Mouse (Mus musculus) stomach, embryonic 15.5 days (tissue): Measurements from ENCODE around the gene Gnb1. TPM values are rescaled to one million over a fixed set of nuclear protein-coding genes. Genes with fewer than 3 reads are reported as not detected.

ENCODE experiments used
- ATAC-seq: fragments of 200-750 bp; cut with Nextera tagmentation; 2 replicates; pipeline ENCODE4 v1.8.0; 2017; ENCODE audit warnings: low read depth, moderate number of reproducible peaks, moderate TSS enrichment; ENCODE audit not compliant: insufficient read depth, low FRiP score
- H3K27ac ChIP-seq: fragments of 300-500 bp; sonication (generic); 2 replicates; pipeline ENCODE4 v1.5.1; 2015; ENCODE audit warnings: mild to moderate bottlenecking, inconsistent platforms
- H3K27me3 ChIP-seq: fragments of 300-500 bp; sonication (generic); replicated peaks from 2 replicates; pipeline ENCODE4 v1.6.1; 2015; ENCODE audit warnings: inconsistent platforms
- H3K36me3 ChIP-seq: fragments of 300-500 bp; sonication (generic); 2 replicates; pipeline ENCODE4 v1.6.1; 2015; ENCODE audit warnings: inconsistent platforms
- H3K4me1 ChIP-seq: fragments of 300-500 bp; sonication (generic); 2 replicates; pipeline ENCODE4 v1.6.1; 2015; ENCODE audit warnings: inconsistent platforms
- H3K4me2 ChIP-seq: fragments of 300-500 bp; sonication (generic); 2 replicates; pipeline ENCODE4 v1.6.1; 2015; ENCODE audit warnings: mild to moderate bottlenecking, inconsistent platforms
- H3K4me3 ChIP-seq: fragments of 300-500 bp; sonication (generic); replicated peaks from 2 replicates; pipeline ENCODE4 v1.5.1; 2015; ENCODE audit warnings: inconsistent platforms
- H3K9ac ChIP-seq: fragments of 300-500 bp; sonication (generic); 2 replicates; pipeline ENCODE4 v1.6.1; 2015; ENCODE audit warnings: inconsistent platforms
- H3K9me3 ChIP-seq: fragments of 300-500 bp; sonication (generic); 2 replicates; pipeline ENCODE4 v1.6.1; 2016; ENCODE audit warnings: inconsistent platforms
- WGBS: fragments of 180-500 bp; shearing (Covaris S2); methylation state at CpG from one replicate; pipeline ENCODE4 v1.1.7; 2015; 5-methylcytosine and 5-hydroxymethylcytosine counted together
- polyA plus RNA-seq: library from polyadenylated mRNA; unstranded; fragments of >200 nt; fragmentation: Nextera tagmentation; extraction: Ambion mirVana; gene quantifications from 2 replicates; pipeline ENCODE4 v1.2.1, GENCODE M21; 2015

Gene Gnb1
- polyA plus RNA-seq, result 446 and 447 TPM in 2 replicates

DNA sequence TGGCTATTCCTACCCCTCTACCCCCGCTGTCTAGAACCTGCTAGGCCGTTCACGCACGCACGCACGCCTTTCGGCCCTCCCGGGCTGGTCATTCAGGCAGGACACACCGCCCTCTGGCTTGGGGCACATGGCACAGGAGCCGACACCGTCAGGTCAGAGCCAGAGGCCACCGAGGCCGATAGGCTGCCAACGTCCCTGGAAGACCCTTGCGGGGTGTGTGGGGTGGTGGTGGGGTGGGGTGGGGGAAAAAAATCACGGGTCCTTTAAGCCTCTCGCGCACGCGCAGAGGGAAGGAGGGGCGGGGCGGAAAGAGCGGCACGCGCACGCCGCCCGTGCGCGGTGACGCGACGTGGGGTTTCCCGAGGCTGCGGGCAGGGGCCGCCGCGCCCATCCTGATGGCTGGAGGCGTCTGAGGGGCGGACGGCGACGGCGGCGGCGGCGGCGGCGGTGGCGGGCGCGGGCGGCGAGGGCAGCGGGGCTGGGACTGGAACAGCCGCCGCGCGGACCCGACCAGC is at the start of gene Gnb1:
TSS of gene Gnb1 (plus strand) at position 372 of the 515 bp plus-strand sequence.
- peak; percentile 71 for ATAC-seq
- H3K4me1 ChIP-seq, result peaks cover 56% of the 10 kb centered on the region
- peak within 1 kb of the TSS; percentile 80 for H3K4me2 ChIP-seq
- H3K4me3 ChIP-seq, result peak within 1 kb of the TSS; percentile 95
- H3K9me3 ChIP-seq, result no peaks in the 10 kb centered on the region
- H3K27me3 ChIP-seq, result no peaks in the 10 kb centered on the region
- WGBS, result 0% methylated on average over 44 of the region's 60 CpGs
- H3K36me3 ChIP-seq, result no peaks in the 10 kb centered on the region
- peak within 1 kb of the TSS; percentile 87 for H3K27ac ChIP-seq
- peak within 1 kb of the TSS; percentile 99 for H3K9ac ChIP-seq

GRCm38 (mm10) chr4:155442808-155443207 is 48.4 kb upstream of the Gnb1 start:
- H3K4me1 ChIP-seq, result no peaks in the 10 kb centered on the region
- WGBS, result 74% methylated on average over 3 of the region's 3 CpGs
- ATAC-seq, result no peak
- no peaks in the 10 kb centered on the region for H3K9me3 ChIP-seq
- no peak overlapping the region for H3K4me2 ChIP-seq
- no peak overlapping the region for H3K27ac ChIP-seq
- no peaks in the 10 kb centered on the region for H3K27me3 ChIP-seq
- no peak overlapping the region for H3K9ac ChIP-seq
- no peak overlapping the region for H3K4me3 ChIP-seq
- H3K36me3 ChIP-seq, result no peaks in the 10 kb centered on the region

DNA sequence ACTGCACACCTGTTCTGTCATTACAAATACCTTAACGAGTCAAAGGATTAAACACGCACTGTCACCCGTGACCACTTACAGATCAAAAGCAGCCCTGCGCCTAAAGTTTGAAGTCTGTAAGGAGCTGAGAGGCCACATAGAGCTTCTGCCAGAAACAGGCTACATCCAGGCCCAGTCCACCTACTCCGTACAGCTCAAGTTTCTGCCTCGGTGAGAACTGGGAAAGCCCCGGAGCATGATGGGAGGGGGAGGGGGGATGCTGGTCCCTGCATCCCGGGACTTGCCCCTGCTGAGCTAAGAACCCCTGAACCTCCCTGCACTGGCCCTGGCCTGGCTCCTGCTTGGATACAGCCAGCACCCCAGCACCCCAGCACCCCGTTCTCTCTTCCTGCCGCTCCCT is 39.6 kb upstream of the Gnb1 start:
- Histone ChIP-seq H3K4me1 (no peaks in the 10 kb centered on the region), H3K4me2 (no peak overlapping the region), H3K36me3 (no peaks in the 10 kb centered on the region), H3K27me3 (no peaks in the 10 kb centered on the region), H3K9ac (no peak overlapping the region), H3K4me3 (no peak overlapping the region), H3K27ac (no peak overlapping the region), H3K9me3 (no peaks in the 10 kb centered on the region)
- WGBS, result 39% methylated on average over 10 of the region's 10 CpGs
- no peak for ATAC-seq

- Histone ChIP-seq H3K9me3 (no peaks in the 10 kb centered on the region), H3K27ac (no peak overlapping the region), H3K4me2 (no peak overlapping the region), H3K9ac (no peak overlapping the region), H3K27me3 (no peaks in the 10 kb centered on the region), H3K36me3 (no peaks in the 10 kb centered on the region), H3K4me3 (no peak overlapping the region), H3K4me1 (no peaks in the 10 kb centered on the region)
- ATAC-seq, result no peak
- 83% methylated on average over 5 of the region's 5 CpGs for WGBS
Measured at GRCm38 (mm10) chr4:155458575-155458974, 32.6 kb upstream of the Gnb1 start.

DNA sequence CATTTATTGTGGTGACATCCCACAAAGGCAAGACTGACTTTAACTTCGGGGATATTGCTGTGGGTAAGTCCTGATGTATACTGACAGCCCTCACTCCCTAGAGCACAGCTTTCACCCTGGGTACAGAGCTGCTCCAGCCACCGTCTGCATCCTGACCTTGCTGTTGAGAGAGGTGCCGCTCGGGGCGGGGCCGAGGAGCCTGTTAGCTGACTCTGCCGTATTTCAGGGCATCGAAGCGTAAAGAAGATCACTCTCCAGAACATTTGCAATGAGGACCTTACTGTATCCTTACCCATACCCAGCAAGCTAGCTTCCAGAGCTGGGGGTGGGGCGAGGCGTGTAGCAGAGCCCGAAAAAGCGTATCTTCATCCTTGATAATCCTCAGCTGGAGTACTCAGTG is 28.1 kb upstream of the Gnb1 start:
- no peaks in the 10 kb centered on the region for H3K27me3 ChIP-seq
- no peak overlapping the region for H3K4me3 ChIP-seq
- H3K4me2 ChIP-seq, result no peak overlapping the region
- H3K9me3 ChIP-seq, result no peaks in the 10 kb centered on the region
- no peak overlapping the region for H3K9ac ChIP-seq
- WGBS, result 80% methylated on average over 13 of the region's 13 CpGs
- no peaks in the 10 kb centered on the region for H3K4me1 ChIP-seq
- ATAC-seq, result no peak
- H3K36me3 ChIP-seq, result no peaks in the 10 kb centered on the region
- no peak overlapping the region for H3K27ac ChIP-seq

- Histone ChIP-seq H3K4me3 (no peak overlapping the region), H3K27me3 (no peaks in the 10 kb centered on the region), H3K9ac (no peak overlapping the region), H3K36me3 (no peaks in the 10 kb centered on the region), H3K4me1 (no peaks in the 10 kb centered on the region; the same call in 1 of the 2 replicates), H3K9me3 (no peaks in the 10 kb centered on the region), H3K27ac (no peak overlapping the region), H3K4me2 (no peak overlapping the region)
- WGBS, result 82% methylated on average over 6 of the region's 6 CpGs
- ATAC-seq, result no peak
Measured at GRCm38 (mm10) chr4:155463611-155464010, 27.6 kb upstream of the Gnb1 start.

- H3K9me3 ChIP-seq, result no peaks in the 10 kb centered on the region
- H3K9ac ChIP-seq, result no peak overlapping the region
- H3K36me3 ChIP-seq, result no peaks in the 10 kb centered on the region
- WGBS, result 88% methylated on average over 4 of the region's 4 CpGs
- no peak overlapping the region for H3K4me2 ChIP-seq
- no peak overlapping the region for H3K4me3 ChIP-seq
- no peaks in the 10 kb centered on the region for H3K27me3 ChIP-seq
- no peak for ATAC-seq
- H3K27ac ChIP-seq, result no peak overlapping the region
- peaks cover 3% of the 10 kb centered on the region; the same call in 1 of the 2 replicates for H3K4me1 ChIP-seq
Measured at GRCm38 (mm10) chr4:155464061-155464460, 27.1 kb upstream of the Gnb1 start.

DNA sequence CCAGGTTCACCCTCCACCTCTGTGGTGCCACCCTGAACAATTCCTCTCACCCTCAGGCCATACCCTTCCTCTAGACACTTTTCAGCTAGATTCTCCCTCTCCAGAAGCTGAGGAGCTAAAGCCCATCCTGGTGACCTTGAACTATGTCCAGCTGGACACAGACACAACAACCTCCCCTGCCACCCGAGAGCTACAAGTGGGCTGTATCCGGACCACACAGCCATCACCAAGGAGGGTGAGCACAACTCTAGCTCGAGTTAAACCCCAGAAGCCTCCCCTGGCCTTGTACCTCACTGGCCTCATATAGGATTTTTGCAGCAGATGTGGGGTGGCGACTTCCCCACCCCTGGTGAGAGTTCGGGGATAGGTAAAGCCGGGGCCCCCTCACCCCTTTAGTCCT is 25.6 kb upstream of the Gnb1 start:
- H3K9me3 ChIP-seq, result no peaks in the 10 kb centered on the region
- 73% methylated on average over 6 of the region's 6 CpGs for WGBS

DNA sequence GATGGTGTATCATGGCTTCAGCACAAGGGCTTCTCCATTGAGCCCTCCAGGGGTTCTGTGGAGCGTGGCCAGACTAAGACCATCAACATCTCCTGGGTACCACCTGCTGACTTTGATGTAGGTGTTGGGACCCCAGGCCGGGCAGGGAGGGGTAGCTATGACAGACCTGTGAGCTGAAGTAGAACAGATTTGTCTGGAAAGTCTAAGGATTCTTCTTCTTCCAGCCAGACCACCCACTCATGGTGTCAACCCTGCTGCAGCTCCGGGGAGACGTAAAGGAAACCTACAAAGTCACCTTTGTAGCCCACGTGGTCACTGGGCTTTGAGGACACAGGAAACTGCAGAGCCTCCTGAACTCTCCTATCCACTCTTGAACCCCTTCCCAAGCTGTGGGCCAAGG is 25.1 kb upstream of the Gnb1 start:
- Histone ChIP-seq H3K9me3 (no peaks in the 10 kb centered on the region), H3K4me2 (no peak overlapping the region), H3K4me3 (no peak overlapping the region), H3K9ac (no peak overlapping the region), H3K27ac (no peak overlapping the region), H3K27me3 (peaks cover 3% of the 10 kb centered on the region; the same call in 1 of the 2 replicates), H3K36me3 (no peaks in the 10 kb centered on the region), H3K4me1 (peaks cover 4% of the 10 kb centered on the region; the same call in 1 of the 2 replicates)
- no peak for ATAC-seq
- 85% methylated on average over 5 of the region's 5 CpGs for WGBS

More for the DNA sequence above, 25.6 kb upstream of the Gnb1 start:
- Histone ChIP-seq H3K4me2 (no peak overlapping the region), H3K4me1 (peaks cover 4% of the 10 kb centered on the region; the same call in 1 of the 2 replicates), H3K4me3 (no peak overlapping the region), H3K27ac (no peak overlapping the region), H3K9ac (no peak overlapping the region), H3K36me3 (no peaks in the 10 kb centered on the region), H3K27me3 (peaks cover 2% of the 10 kb centered on the region; the same call in 1 of the 2 replicates)
- no peak for ATAC-seq

GRCm38 (mm10) chr4:155467237-155468010 is 23.7 kb upstream of the Gnb1 start:
- ATAC-seq, result no peak
- no peaks in the 10 kb centered on the region for H3K9me3 ChIP-seq
- H3K36me3 ChIP-seq, result no peaks in the 10 kb centered on the region
- H3K4me3 ChIP-seq, result no peak overlapping the region
- H3K9ac ChIP-seq, result no peak overlapping the region
- peaks cover 3% of the 10 kb centered on the region; the same call in 1 of the 2 replicates for H3K27me3 ChIP-seq
- WGBS, result 84% methylated on average over 13 of the region's 13 CpGs
- H3K27ac ChIP-seq, result no peak overlapping the region
- H3K4me2 ChIP-seq, result no peak overlapping the region
- peaks cover 4% of the 10 kb centered on the region; the same call in 1 of the 2 replicates for H3K4me1 ChIP-seq

GRCm38 (mm10) chr4:155468952-155469351 is 22.2 kb upstream of the Gnb1 start, which contains the start of gene Tmem52:
Tmem52 (plus strand) TSS chr4:155469114.
- peaks cover 8% of the 10 kb centered on the region; the same call in 1 of the 2 replicates for H3K4me1 ChIP-seq
- H3K27ac ChIP-seq, result no peak within 1 kb of the TSS
- H3K4me3 ChIP-seq, result peak within 1 kb of the TSS; percentile 36
- peak; percentile 44; the same call in 1 of the 2 replicates for ATAC-seq
- whole genome bisulfite sequencing, result 11% methylated on average over 21 of the region's 21 CpGs
- peak within 1 kb of the TSS; percentile 62 for H3K4me2 ChIP-seq
- peaks cover 3% of the 10 kb centered on the region; the same call in 1 of the 2 replicates for H3K27me3 ChIP-seq
- H3K9ac ChIP-seq, result no peak within 1 kb of the TSS
- no peaks in the 10 kb centered on the region for H3K9me3 ChIP-seq
- H3K36me3 ChIP-seq, result no peaks in the 10 kb centered on the region
